Mouse (Mus musculus) hindbrain, embryonic 13.5 days (tissue): Measurements from ENCODE around the gene Rtca. TPM values are rescaled to one million over a fixed set of nuclear protein-coding genes. Genes with fewer than 3 reads are reported as not detected.
A peak's percentile ranks its signal among the peaks of the same experiment; 100 is the strongest.

Source experiments
- ATAC-seq: fragments of 200-750 bp; cut with Nextera tagmentation; 2 replicates; pipeline ENCODE4 v1.8.0; 2017; ENCODE audit warnings: moderate TSS enrichment; ENCODE audit not compliant: low FRiP score
- H3K27ac ChIP-seq: fragments of 300-500 bp; sonication (generic); 2 replicates; pipeline ENCODE4 v1.5.1; 2015; ENCODE audit warnings: inconsistent platforms, mild to moderate bottlenecking, moderate library complexity
- H3K27me3 ChIP-seq: fragments of 300-500 bp; sonication (generic); 2 replicates; pipeline ENCODE4 v1.6.1; 2015; ENCODE audit warnings: mild to moderate bottlenecking, inconsistent platforms
- H3K36me3 ChIP-seq: fragments of 300-500 bp; sonication (generic); 2 replicates; pipeline ENCODE4 v1.6.1; 2015; ENCODE audit warnings: mild to moderate bottlenecking, inconsistent platforms
- H3K4me1 ChIP-seq: fragments of 300-500 bp; sonication (generic); replicated peaks from 2 replicates; pipeline ENCODE4 v1.6.1; 2015; ENCODE audit warnings: inconsistent platforms
- H3K4me2 ChIP-seq: fragments of 300-500 bp; sonication (generic); 2 replicates; pipeline ENCODE4 v1.6.1; 2015; ENCODE audit warnings: inconsistent platforms, mild to moderate bottlenecking, moderate library complexity
- H3K4me3 ChIP-seq: fragments of 300-500 bp; sonication (generic); 2 replicates; pipeline ENCODE4 v1.5.1; 2015; ENCODE audit warnings: mild to moderate bottlenecking, inconsistent platforms
- H3K9ac ChIP-seq: fragments of 300-500 bp; sonication (generic); 2 replicates; pipeline ENCODE4 v1.6.1; 2015; ENCODE audit warnings: mild to moderate bottlenecking, inconsistent platforms
- H3K9me3 ChIP-seq: fragments of 300-500 bp; sonication (generic); 2 replicates; pipeline ENCODE4 v1.6.1; 2016; ENCODE audit warnings: inconsistent platforms
- WGBS: fragments of 180-500 bp; shearing (Covaris S2); methylation state at CpG from one replicate; pipeline ENCODE4 v1.1.7; 2015; 5-methylcytosine and 5-hydroxymethylcytosine counted together
- polyA plus RNA-seq: library from polyadenylated mRNA; unstranded; fragments of >200 nt; fragmentation: Nextera tagmentation; extraction: Ambion mirVana; gene quantifications from 2 replicates; pipeline ENCODE4 v1.2.1, GENCODE M21; 2015

Gene Rtca
- polyA plus RNA-seq, result 115 and 120 TPM in 2 replicates

DNA sequence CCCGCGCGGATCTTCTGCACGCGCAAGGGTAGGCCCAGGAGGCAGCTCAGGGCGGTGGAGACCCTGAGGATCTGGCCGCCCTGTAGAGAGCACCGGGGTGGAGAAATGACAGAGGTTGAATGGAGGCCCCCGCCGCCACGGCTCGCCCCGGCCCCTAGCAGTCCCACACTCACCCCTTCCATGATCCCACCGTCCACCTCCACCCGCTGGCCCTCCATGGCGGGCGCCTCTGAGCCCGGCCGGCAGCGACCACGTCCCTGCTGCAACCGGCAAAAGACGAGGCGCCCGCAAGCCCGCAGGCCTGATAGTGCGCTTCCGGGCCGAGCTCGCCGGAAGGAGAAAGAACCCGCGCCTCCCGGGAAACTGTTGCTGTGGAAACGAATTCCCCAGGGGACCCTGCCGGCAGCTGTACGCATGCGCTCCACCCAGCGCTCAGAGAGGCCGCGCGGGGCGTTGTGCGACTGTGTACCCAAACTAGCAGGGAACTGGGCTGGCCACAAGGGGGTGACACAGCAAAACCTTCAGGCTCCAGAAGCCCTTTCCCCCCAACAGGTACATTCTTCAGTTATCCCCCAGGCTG is at the start of gene Rtca:
Gene Rtca, minus strand, starts transcription at position 437 of the 580 bp plus-strand sequence.
- Histone ChIP-seq H3K9me3 (no peaks in the 10 kb centered on the region), H3K9ac (peak within 1 kb of the TSS; percentile 95), H3K4me2 (peak within 1 kb of the TSS; percentile 84), H3K4me1 (peaks cover 21% of the 10 kb centered on the region), H3K27ac (peak within 1 kb of the TSS; percentile 86), H3K4me3 (peak within 1 kb of the TSS; percentile 96), H3K27me3 (no peaks in the 10 kb centered on the region), H3K36me3 (peaks cover 33% of the 10 kb centered on the region)
- under 1% methylated on average over 37 of the region's 44 CpGs for WGBS
- peak; percentile 92 for ATAC-seq

DNA sequence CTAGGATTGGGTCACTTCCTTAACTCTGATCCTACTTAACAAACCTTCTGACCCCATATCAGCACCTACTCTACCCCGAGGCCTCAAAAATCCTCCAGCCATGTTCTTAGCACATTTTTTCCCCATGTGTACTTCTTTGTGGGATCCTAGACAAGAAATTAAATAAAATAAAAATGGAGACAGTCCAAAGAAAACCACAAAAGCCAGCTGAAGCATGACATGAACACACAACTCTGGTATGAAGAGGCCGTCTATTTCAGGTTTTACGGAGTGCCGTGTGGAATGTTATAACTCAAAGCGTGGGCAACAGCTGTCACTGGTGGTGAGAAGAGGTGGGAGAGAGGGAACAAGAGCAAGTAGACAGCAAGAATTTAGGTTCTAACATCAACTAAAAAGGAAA is 43.4 kb upstream of the Rtca start:
- Histone ChIP-seq H3K4me3 (no peak overlapping the region), H3K4me1 (no peaks in the 10 kb centered on the region), H3K9me3 (no peaks in the 10 kb centered on the region), H3K36me3 (peaks cover 48% of the 10 kb centered on the region), H3K27me3 (no peaks in the 10 kb centered on the region), H3K9ac (no peak overlapping the region), H3K27ac (no peak overlapping the region), H3K4me2 (no peak overlapping the region)
- WGBS, result 96% methylated on average over 5 of the region's 5 CpGs
- no peak for ATAC-seq

DNA sequence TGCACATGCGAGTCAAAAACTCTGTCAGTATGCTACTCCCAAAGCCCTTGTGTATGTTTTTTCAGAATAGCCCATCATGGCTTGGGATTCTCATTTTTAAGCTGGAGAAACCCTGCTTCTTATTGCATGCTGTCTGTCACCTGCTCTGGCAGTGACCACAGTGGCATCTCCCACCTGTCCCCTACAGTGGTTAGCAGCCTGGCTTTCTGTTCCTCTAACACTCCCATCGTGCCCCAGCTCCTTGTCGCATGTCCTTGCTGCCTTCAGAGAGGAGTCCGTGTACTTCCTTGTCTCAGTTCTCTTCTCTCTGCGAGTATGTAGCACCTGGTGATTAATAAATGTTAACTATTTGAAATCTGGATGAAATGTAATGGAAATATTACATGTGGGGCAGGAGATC is 39.4 kb upstream of the Rtca start:
- Histone ChIP-seq H3K36me3 (peaks cover 76% of the 10 kb centered on the region), H3K9me3 (no peaks in the 10 kb centered on the region)
- ATAC-seq, result no peak

DNA sequence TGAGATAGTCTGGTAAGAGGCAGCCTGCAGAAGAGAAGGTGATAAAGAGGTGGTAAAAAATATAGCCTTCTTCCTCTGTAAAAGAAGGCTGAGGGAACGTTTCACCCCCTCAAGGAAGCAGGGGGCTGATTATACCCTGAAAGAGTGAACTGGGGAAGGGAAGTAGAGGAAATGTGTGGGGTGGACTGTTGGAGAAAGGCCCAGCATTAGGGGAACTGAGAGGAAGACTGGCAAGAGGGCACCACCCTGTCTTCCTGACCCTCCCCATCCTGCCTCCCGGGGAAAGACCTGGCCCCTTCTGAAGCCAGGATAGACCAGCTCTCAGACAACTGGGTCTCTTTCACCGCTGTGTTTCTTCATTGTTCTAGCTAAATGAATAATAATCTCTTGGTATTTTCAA is 34.5 kb upstream of the Rtca start:
- no peak overlapping the region for H3K27ac ChIP-seq
- no peaks in the 10 kb centered on the region for H3K9me3 ChIP-seq
- H3K36me3 ChIP-seq, result peaks cover 78% of the 10 kb centered on the region
- WGBS, result 79% methylated on average over 3 of the region's 3 CpGs
- H3K9ac ChIP-seq, result 0 out of 2 replicates have a peak overlapping the region, but pooled peaks have one; percentile 24
- no peak overlapping the region for H3K4me3 ChIP-seq
- no peaks in the 10 kb centered on the region for H3K27me3 ChIP-seq
- H3K4me1 ChIP-seq, result 0 out of 2 replicates have a peak, but pooled peaks cover under 1% of the 10 kb centered on the region
- no peak overlapping the region for H3K4me2 ChIP-seq
- no peak for ATAC-seq

More for the DNA sequence above, 39.4 kb upstream of the Rtca start:
- Histone ChIP-seq H3K4me2 (no peak overlapping the region), H3K9ac (no peak overlapping the region), H3K27ac (no peak overlapping the region), H3K4me3 (no peak overlapping the region), H3K27me3 (no peaks in the 10 kb centered on the region), H3K4me1 (no peaks in the 10 kb centered on the region)
- WGBS, result 90% methylated on average over 5 of the region's 5 CpGs

DNA sequence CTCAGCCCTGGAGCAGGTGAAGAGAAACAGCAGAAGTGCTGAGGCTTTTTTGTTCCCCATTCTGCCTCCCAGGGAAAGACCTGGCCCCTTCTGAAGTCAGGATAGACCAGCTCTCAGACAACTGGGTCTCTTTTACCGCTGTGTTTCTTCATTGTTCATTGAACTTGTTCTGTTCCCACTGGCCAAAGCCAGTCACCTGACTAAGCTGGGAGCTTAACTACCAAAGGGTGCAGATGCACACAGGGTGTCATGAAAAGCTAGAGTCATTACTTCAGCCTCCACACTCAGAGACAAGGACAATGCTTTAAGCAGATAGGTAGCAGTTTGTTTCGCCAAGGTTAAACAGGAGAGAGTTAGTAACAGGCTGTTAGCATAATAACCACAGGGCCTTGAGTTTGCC is 34.1 kb upstream of the Rtca start:
- no peak overlapping the region for H3K9ac ChIP-seq
- H3K27ac ChIP-seq, result no peak overlapping the region
- H3K9me3 ChIP-seq, result no peaks in the 10 kb centered on the region
- no peak overlapping the region for H3K4me2 ChIP-seq
- H3K4me1 ChIP-seq, result 0 out of 2 replicates have a peak, but pooled peaks cover 5% of the 10 kb centered on the region
- H3K4me3 ChIP-seq, result no peak overlapping the region
- no peaks in the 10 kb centered on the region for H3K27me3 ChIP-seq
- H3K36me3 ChIP-seq, result peaks cover 77% of the 10 kb centered on the region
- 88% methylated on average over 2 of the region's 2 CpGs for WGBS
- ATAC-seq, result no peak

DNA sequence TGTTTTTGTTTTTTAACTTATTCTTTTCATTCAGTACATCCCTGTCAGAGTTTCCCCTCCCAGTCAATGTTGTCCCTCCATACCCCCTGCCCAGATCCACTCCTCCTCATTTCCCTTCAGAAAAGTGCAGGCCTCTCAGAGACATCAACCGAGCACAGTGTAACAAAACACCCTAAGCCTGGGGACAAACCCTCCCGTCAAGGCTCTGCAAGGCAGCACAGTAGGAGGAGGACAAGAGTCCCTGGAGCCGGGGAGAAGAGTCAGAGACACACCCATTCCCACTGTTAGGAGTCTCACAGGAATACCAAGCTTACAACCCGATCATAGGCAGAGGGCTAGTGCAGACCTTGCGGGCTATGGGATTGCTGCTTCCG is 29.2 kb upstream of the Rtca start:
- Histone ChIP-seq H3K36me3 (peaks cover 73% of the 10 kb centered on the region), H3K4me2 (no peak overlapping the region), H3K9me3 (no peaks in the 10 kb centered on the region), H3K27ac (no peak overlapping the region), H3K27me3 (no peaks in the 10 kb centered on the region), H3K4me1 (peaks cover 14% of the 10 kb centered on the region; the same call in 1 of the 2 replicates), H3K4me3 (no peak overlapping the region), H3K9ac (no peak overlapping the region)
- ATAC-seq, result no peak
- WGBS, result 39% methylated on average over 6 of the region's 6 CpGs

DNA sequence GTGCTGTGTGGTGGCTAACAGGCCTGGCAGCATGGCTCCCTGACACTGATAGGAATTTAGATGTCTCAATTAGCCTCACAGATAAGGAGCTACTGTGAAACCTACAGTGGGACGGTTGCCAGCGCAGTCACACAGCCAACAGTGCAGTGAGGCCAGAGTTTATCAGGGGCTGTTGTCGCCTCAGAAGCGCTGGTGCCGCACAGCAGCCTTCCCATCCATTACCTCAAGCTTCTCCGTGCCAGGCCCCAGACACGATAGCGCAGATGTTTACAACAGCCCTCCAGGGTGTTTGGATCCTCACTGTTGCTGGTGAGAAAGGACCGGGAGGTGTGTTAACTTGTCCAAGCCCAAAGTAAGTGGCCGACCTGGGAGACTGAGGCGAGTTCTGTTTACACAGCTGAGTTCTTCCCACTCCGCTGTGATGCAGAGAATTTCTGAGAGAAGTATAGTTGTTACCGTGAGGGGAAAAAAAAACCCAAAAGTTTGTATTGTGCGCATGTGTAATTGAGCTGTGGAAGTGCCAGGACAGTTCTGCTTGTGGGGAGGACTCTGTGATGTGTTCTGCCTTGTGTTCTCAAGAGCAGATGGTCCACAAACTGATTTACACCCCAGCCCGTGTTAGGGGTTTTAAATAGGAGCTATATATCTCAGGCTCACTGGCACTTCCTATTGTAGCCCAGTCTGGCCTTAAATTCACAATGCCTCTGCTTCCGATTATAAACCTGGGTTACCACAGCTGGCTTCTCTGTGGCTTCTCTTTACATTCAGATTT is 28.6 kb upstream of the Rtca start:
- Histone ChIP-seq H3K27me3 (no peaks in the 10 kb centered on the region), H3K9ac (peak overlapping the region; percentile 46; the same call in 1 of the 2 replicates), H3K9me3 (no peaks in the 10 kb centered on the region), H3K36me3 (peaks cover 68% of the 10 kb centered on the region), H3K4me2 (no peak overlapping the region), H3K4me3 (no peak overlapping the region), H3K27ac (peak overlapping the region; percentile 58), H3K4me1 (peaks cover 14% of the 10 kb centered on the region; the same call in 1 of the 2 replicates)
- ATAC-seq, result peak; percentile 54; the same call in 1 of the 2 replicates
- WGBS, result 56% methylated on average over 16 of the region's 16 CpGs

DNA sequence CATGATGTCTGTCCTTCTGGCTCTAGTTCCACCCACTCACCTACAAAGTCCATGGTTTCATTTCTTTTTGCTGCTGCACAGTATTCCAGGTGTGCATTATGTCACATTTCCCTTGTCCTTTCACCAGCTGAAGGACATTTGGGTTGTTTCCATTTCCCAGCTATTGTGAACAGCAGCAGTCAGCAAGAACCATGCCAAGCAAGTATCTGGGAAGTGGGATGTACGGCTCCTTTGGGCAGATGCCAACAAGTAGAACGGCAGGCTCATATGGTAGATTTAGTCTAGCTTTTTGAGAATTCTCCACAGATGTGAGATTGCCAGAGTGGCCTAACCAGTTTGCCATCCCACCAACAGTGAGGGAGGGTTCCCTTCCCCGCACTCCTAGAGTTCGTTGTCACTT is 22.8 kb upstream of the Rtca start:
- no peak for ATAC-seq
- H3K4me3 ChIP-seq, result no peak overlapping the region
- no peak overlapping the region for H3K9ac ChIP-seq
- peaks cover 32% of the 10 kb centered on the region for H3K36me3 ChIP-seq
- no peaks in the 10 kb centered on the region for H3K27me3 ChIP-seq
- H3K9me3 ChIP-seq, result no peaks in the 10 kb centered on the region
- H3K27ac ChIP-seq, result no peak overlapping the region
- 88% methylated on average over 4 of the region's 4 CpGs for WGBS
- no peak overlapping the region for H3K4me2 ChIP-seq
- H3K4me1 ChIP-seq, result no peaks in the 10 kb centered on the region

DNA sequence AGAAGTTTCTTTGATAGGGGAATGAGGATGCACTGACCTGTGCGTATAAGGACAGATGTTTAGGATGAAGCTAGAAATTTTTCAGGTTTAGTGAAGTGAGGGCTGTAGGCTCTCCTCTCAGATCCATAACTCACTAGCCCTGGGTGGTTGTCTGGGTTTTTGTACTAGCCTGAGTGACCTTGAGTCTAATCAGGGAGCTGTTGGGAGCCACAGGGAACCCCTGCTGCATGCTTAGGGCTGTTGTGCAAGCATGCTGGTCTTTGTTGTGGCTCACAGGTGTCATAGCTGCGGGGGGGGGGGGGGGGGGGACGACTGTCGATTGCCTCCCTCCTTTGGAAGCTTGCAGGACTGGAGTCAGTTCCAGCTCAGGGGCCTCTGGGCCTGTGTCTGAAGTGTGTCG is 21.7 kb upstream of the Rtca start:
- no peaks in the 10 kb centered on the region for H3K27me3 ChIP-seq
- WGBS, result 61% methylated on average over 5 of the region's 5 CpGs
- H3K4me3 ChIP-seq, result no peak overlapping the region
- no peaks in the 10 kb centered on the region for H3K9me3 ChIP-seq
- no peak overlapping the region for H3K27ac ChIP-seq
- peaks cover 26% of the 10 kb centered on the region for H3K36me3 ChIP-seq
- H3K9ac ChIP-seq, result no peak overlapping the region
- H3K4me1 ChIP-seq, result no peaks in the 10 kb centered on the region
- no peak overlapping the region for H3K4me2 ChIP-seq
- no peak for ATAC-seq

DNA sequence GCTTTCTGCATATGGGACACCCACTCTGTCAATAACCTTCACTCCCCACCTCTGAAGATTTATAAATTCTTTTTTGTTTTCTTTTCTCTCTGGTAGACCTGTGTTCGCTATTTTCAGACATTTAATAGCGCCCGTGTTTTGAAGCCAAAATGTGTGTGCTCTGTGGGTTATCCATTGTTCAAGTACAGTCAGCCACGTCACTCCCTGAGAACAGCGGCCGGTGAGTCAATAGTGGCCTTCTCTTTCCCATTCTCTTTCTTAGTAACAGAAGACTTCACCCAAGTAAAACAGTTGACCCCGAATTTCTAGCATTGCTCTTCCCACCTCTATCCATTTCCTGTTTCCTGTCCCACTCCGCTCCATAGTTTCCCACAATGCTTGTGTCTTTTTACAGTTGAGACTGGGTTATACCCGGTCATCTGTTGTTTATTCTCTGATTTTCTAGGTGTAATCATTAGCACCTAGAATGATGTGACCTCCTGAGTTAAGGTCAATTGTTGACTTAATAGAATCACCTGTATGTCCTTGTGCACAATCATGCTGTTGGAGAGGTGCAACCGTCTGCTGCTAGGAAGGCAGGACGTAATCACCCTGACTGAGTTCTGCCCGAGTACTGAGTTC is 12.2 kb upstream of the Rtca start:
- no peaks in the 10 kb centered on the region for H3K4me1 ChIP-seq
- no peak overlapping the region for H3K4me3 ChIP-seq
- H3K9ac ChIP-seq, result no peak overlapping the region
- H3K36me3 ChIP-seq, result peaks cover 13% of the 10 kb centered on the region
- no peak for ATAC-seq
- no peak overlapping the region for H3K4me2 ChIP-seq
- WGBS, result 83% methylated on average over 12 of the region's 12 CpGs
- no peak overlapping the region for H3K27ac ChIP-seq
- H3K9me3 ChIP-seq, result no peaks in the 10 kb centered on the region
- no peaks in the 10 kb centered on the region for H3K27me3 ChIP-seq

DNA sequence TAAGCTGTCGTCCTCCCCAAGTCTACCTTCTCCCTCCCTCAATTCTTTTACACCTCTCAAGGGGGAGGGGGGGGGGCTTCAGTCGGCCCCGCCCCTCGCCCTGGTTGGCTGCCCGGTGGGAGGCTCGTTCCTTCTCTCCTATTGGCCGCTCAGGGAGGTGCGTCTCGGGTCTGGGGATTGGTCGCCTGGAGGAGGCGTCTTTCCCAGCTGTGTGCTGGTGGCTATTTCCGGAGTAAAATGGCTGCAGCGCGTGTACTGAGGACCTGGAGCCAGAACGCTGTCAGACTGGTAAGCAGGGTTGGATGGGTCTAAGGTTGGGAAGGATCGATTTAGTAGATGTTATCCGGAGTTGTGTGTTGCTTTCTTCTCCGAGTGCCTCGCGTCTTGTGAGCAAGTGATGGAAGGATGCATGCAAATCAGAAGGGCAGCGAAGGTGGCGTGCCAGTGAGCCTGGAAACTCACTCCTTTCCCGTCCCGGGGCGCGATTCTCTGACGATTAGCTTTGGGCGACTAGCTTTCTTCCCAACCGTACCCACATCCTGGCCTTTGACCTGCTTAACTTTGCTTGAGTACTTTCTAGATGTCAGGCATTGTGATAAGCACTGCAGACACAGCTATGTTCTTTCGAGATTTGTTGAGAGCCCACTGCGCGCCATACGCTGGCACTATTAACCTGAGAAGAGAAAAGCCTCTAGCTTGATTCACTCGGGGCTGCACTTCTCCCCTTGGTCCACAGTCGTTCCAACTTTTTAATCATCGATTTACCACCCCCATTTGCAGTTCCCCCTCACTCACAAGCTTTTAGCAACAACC is 5.1 kb upstream of the Rtca start, which contains the start of gene Dbt:
Gene Dbt, plus strand, starts transcription at position 167 of the 813 bp plus-strand sequence.
- WGBS, result 1% methylated on average over 36 of the region's 36 CpGs
- ATAC-seq, result peak; percentile 95
- H3K4me1 ChIP-seq, result peaks cover 15% of the 10 kb centered on the region
- peak within 1 kb of the TSS; percentile 61 for H3K4me3 ChIP-seq
- peak within 1 kb of the TSS; percentile 35; the same call in 1 of the 2 replicates for H3K27ac ChIP-seq
- no peaks in the 10 kb centered on the region for H3K9me3 ChIP-seq
- no peaks in the 10 kb centered on the region for H3K27me3 ChIP-seq
- H3K4me2 ChIP-seq, result peak within 1 kb of the TSS; percentile 67
- peak within 1 kb of the TSS; percentile 73 for H3K9ac ChIP-seq
- 0 out of 2 replicates have a peak, but pooled peaks cover 3% of the 10 kb centered on the region for H3K36me3 ChIP-seq
